Mouse (Mus musculus): ENCODE measurements around the gene Spem2.

GRCm38 (mm10) chr11:69823456-69823855, 5.2 kb upstream of the Spem2 start:
- no peak for TF ChIP-seq CTCF (IDR thresholded peaks at IDR 0.05)
- no peak for TF ChIP-seq POLR2A (IDR thresholded peaks at IDR 0.05; ENCODE audit: insufficient read depth, low read depth, low read length)
- TF ChIP-seq EP300 (IDR thresholded peaks at IDR 0.05; ENCODE audit: insufficient read depth, low read depth, low read length): no peak
